Mouse (Mus musculus) bone marrow, adult 2 months (tissue): ENCODE results near the gene Tomm34. TPM values are rescaled to one million over a fixed set of nuclear protein-coding genes. Genes with fewer than 3 reads are reported as not detected.

Source experiments
- H3K27ac ChIP-seq: fragments of 200-500 bp; 2 replicates; pipeline ENCODE4 v1.5.1; 2012; ENCODE audit warnings: low read depth, mild to moderate bottlenecking, control low read depth, inconsistent platforms, low read length; ENCODE audit not compliant: control insufficient read depth, poor library complexity, insufficient read depth
- H3K4me1 ChIP-seq: fragments of 200-500 bp; 2 replicates; pipeline ENCODE4 v1.6.1; 2011; ENCODE audit warnings: low read length; ENCODE audit not compliant: control insufficient read depth, insufficient read depth
- H3K4me3 ChIP-seq: fragments of 200-500 bp; replicated peaks from 2 replicates; pipeline ENCODE3; 2011; ENCODE audit warnings: mild to moderate bottlenecking, low read depth, low read length, control low read depth; ENCODE audit not compliant: control insufficient read depth
- CTCF ChIP-seq: fragments of 200-500 bp; IDR thresholded peaks from 2 replicates; pipeline ENCODE4 v1.5.1; 2011; ENCODE audit warnings: low read length, control low read depth; ENCODE audit not compliant: control insufficient read depth, insufficient read depth
- POLR2A ChIP-seq: fragments of 200-500 bp; IDR thresholded peaks from 2 replicates; pipeline ENCODE4 v1.6.1; 2011; ENCODE audit warnings: low read depth, mild to moderate bottlenecking, control low read depth, low read length, borderline replicate concordance; ENCODE audit not compliant: control insufficient read depth
- WGBS: fragments of 180-500 bp; shearing (Covaris S2); methylation state at CpG from one replicate; pipeline ENCODE4 v1.1.7; 2018; 5-methylcytosine and 5-hydroxymethylcytosine counted together
- polyA plus RNA-seq: library from polyadenylated mRNA; stranded (reverse); fragments of >200 nt; gene quantifications from 2 replicates; pipeline ENCODE4 v1.2.4, GENCODE M21; 2011; ENCODE audit warnings: low replicate concordance; ENCODE audit not compliant: missing spikeins, insufficient read depth, insufficient read length

Tomm34 gene
- polyA plus RNA-seq, 1 experiment = 50.9 TPM

DNA sequence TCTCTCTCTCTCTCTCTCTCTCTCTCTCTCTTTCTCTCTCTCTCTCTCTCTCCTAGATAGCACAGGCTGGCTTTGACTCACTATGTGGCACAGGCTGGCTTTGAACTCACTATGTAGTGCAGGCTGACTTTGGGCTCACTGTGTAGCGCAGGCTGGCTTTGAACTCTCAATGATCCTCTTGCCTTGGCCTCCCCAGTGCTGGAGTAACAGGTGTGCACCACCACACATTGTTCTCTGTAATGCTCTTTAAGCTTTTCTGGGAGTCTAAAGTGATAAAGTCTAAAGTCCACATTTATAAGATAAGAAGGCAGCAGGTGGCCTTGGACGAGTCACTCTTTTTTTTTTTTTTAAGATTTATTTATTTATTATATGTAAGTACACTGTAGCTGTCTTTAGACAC, 29.4 kb downstream of the Tomm34 start:
- 73% methylated on average over 2 of the region's 2 CpGs for WGBS
- TF ChIP-seq POLR2A (no peak), CTCF (no peak)
- H3K27ac ChIP-seq = peak overlapping the region; percentile 42; the same call in 1 of the 2 replicates
- no peak overlapping the region for H3K4me3 ChIP-seq
- peaks cover 3% of the 10 kb centered on the region for H3K4me1 ChIP-seq

GRCm38 (mm10) chr2:164040949-164041348, 30.0 kb downstream of the Tomm34 start:
- 35% methylated on average over 6 of the region's 6 CpGs for WGBS
- peaks cover 3% of the 10 kb centered on the region for H3K4me1 ChIP-seq
- H3K4me3 ChIP-seq = no peak overlapping the region
- H3K27ac ChIP-seq = peak overlapping the region; percentile 42; the same call in 1 of the 2 replicates
- TF ChIP-seq CTCF = no peak
- TF ChIP-seq POLR2A = no peak

DNA sequence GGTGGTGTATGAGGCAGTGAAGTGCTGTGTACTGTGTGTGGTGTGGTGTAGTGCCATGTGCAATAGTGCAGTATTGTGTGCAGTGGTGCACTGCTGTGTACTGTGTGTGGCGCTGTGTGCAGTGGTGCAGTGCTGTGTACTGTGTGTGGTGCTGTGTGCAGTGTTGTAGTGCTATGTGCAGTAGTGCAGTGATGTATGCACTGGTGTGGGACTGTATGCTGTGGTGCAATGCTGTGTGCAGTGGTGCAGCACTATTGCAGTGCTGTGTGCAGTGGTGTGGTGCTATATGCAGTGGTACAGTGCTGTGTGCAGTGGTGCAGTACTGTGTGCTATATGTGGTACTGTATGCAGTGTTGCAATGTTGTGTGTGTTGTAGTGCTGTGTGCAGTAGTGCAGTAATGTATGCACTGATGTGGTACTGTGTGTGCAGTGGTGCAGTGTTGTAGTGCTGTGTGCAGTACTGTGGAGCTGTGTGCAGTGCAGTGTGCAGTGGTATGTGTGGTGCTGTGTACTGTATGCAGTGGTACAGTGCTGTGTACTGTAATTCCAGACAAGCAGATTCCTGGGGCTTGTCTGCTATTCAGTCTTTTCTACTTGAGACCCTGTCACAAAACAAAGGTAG, 32.5 kb downstream of the Tomm34 start:
- no peak for TF ChIP-seq POLR2A
- TF ChIP-seq CTCF = no peak
- Histone ChIP-seq H3K4me1 (peaks cover 3% of the 10 kb centered on the region; the same call in 1 of the 2 replicates), H3K27ac (no peak overlapping the region), H3K4me3 (no peak overlapping the region)
- WGBS = 96% methylated on average over 1 of the region's 1 CpGs

DNA sequence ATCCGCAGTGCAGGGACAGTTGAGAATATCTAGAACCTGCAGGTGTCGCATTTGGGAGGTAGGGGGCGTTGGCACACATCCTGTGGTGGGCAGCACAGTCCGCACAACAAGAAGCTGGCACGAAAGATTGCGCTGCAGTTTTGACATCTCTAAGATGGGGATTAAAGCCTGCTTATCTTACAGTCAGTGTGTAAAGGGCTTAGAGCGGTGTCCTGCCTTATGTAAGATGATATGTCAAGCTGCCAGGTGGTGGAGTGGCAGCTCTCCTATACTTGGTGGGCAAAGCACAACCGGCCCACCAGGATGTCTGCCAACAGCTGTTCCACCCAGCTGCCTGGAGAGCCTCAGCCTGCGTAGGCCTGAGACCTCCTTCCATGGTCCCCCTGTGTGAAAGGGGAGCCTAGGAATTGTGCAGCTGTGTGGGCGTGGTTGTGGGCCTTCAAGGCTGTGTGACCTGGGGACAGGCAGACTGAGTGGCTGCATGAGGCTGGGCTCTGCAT, 34.4 kb downstream of the Tomm34 start:
- Histone ChIP-seq H3K4me3 (no peak overlapping the region), H3K27ac (no peak overlapping the region), H3K4me1 (peaks cover 3% of the 10 kb centered on the region)
- TF ChIP-seq CTCF (peak; percentile 58), POLR2A (no peak)
- 30% methylated on average over 10 of the region's 10 CpGs for WGBS

DNA sequence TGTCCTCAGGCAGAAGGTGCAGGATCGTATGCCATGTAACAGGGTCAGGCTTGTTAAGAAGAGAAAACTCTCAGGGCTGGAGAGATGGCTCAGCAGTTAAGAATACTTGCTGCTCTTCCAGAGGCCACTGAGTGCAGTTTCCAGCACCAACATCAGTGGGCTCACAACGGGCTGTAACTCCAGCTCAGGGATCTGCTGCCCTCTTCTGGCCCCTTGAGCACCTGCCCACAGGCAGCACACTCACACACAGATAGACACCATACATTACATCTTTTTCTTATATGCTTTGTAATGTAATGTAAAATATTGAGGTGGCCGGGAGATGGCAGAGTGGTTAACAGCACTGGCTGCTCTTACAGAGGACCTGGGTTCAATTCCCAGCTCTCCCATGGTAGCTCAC, 38.0 kb downstream of the Tomm34 start:
- H3K4me1 ChIP-seq = no peaks in the 10 kb centered on the region; the same call in none of the 2 replicates
- no peak for TF ChIP-seq CTCF
- no peak for TF ChIP-seq POLR2A
- H3K4me3 ChIP-seq = no peak overlapping the region
- H3K27ac ChIP-seq = no peak overlapping the region
- WGBS = 85% methylated on average over 3 of the region's 3 CpGs

- H3K27ac ChIP-seq = 0 out of 2 replicates have a peak overlapping the region, but pooled peaks have one; percentile 4
- H3K4me3 ChIP-seq = no peak overlapping the region
- 44% methylated on average over 10 of the region's 10 CpGs for WGBS
- no peak for TF ChIP-seq CTCF
- TF ChIP-seq POLR2A = no peak
- no peaks in the 10 kb centered on the region; the same call in 1 of the 2 replicates for H3K4me1 ChIP-seq
Measured at GRCm38 (mm10) chr2:164031147-164031546, 39.8 kb downstream of the Tomm34 start.

GRCm38 (mm10) chr2:164025150-164025549, 45.8 kb downstream of the Tomm34 start, which contains the start of gene Pabpc1l:
Pabpc1l (plus strand) TSS chr2:164025450.
- Histone ChIP-seq H3K4me3 (no peak within 1 kb of the TSS), H3K4me1 (no peaks in the 10 kb centered on the region; the same call in 1 of the 2 replicates), H3K27ac (no peak within 1 kb of the TSS; the same call in 1 of the 2 replicates)
- TF ChIP-seq CTCF (no peak), POLR2A (no peak)
- WGBS = 87% methylated on average over 16 of the region's 16 CpGs

- TF ChIP-seq POLR2A (no peak), CTCF (no peak)
- WGBS = 11% methylated on average over 2 of the region's 2 CpGs
- H3K4me1 ChIP-seq = no peaks in the 10 kb centered on the region; the same call in 1 of the 2 replicates
- H3K4me3 ChIP-seq = no peak overlapping the region
- no peak overlapping the region for H3K27ac ChIP-seq
Measured at GRCm38 (mm10) chr2:164022104-164022503, 48.9 kb downstream of the Tomm34 start.
